Mouse (Mus musculus): ENCODE measurements at regions not wholly inside any gene's neighbourhood (a gene's known extent, or its start where the extent isn't known, plus 50 kb on each side); places are given as distances from the start of the nearest gene placed in this dataset.
A peak's percentile ranks its signal among the peaks of the same experiment; 100 is the strongest.

GRCm38 (mm10) chr15:97578046-97578445, 127.6 kb downstream of the Rpap3 start:
- no peak for DNase-seq (ENCODE audit: low read depth, low spot score)

- DNase-seq (ENCODE audit: low read depth, low spot score), result no peak
Observed at GRCm38 (mm10) chr15:97577196-97577595, 128.4 kb downstream of the Rpap3 start.

- DNase-seq (ENCODE audit: low read depth, low spot score), result no peak
Observed at GRCm38 (mm10) chr15:97572639-97573038, 133.0 kb downstream of the Rpap3 start.

GRCm38 (mm10) chr15:97571885-97572284, 133.7 kb downstream of the Rpap3 start:
- no peak for DNase-seq (ENCODE audit: low read depth, low spot score)

GRCm38 (mm10) chr15:97560096-97560495, 145.5 kb downstream of the Rpap3 start:
- DNase-seq (ENCODE audit: low read depth, low spot score), result no peak

GRCm38 (mm10) chr15:97558725-97559124, 146.9 kb downstream of the Rpap3 start:
- DNase-seq (ENCODE audit: low read depth, low spot score), result no peak

GRCm38 (mm10) chr15:97548354-97548753, 157.3 kb downstream of the Rpap3 start:
- no peak for DNase-seq (ENCODE audit: low read depth, low spot score)

- no peak for DNase-seq (ENCODE audit: low read depth, low spot score)
Observed at GRCm38 (mm10) chr15:97545034-97545433, 160.6 kb downstream of the Rpap3 start.

- DNase-seq (ENCODE audit: low read depth, low spot score), result no peak
Observed at GRCm38 (mm10) chr15:97541646-97542045, 164.0 kb downstream of the Rpap3 start.

- DNase-seq (ENCODE audit: low read depth, low spot score), result no peak
Observed at GRCm38 (mm10) chr15:97536145-97536544, 169.5 kb downstream of the Rpap3 start.

- no peak for DNase-seq (ENCODE audit: low read depth, low spot score)
Observed at GRCm38 (mm10) chr15:97534878-97535277, 170.7 kb downstream of the Rpap3 start.

- no peak for DNase-seq (ENCODE audit: low read depth, low spot score)
Observed at GRCm38 (mm10) chr15:97533553-97534291, 171.9 kb downstream of the Rpap3 start.

GRCm38 (mm10) chr15:97532346-97532910, 173.2 kb downstream of the Rpap3 start:
- no peak for DNase-seq (ENCODE audit: low read depth, low spot score)

GRCm38 (mm10) chr15:97528291-97529050, 177.2 kb downstream of the Rpap3 start:
- DNase-seq (ENCODE audit: low read depth, low spot score), result no peak

GRCm38 (mm10) chr15:97520395-97520794, 185.2 kb downstream of the Rpap3 start:
- no peak for DNase-seq (ENCODE audit: low read depth, low spot score)

GRCm38 (mm10) chr15:97519919-97520345, 185.7 kb downstream of the Rpap3 start:
- no peak for DNase-seq (ENCODE audit: low read depth, low spot score)

- DNase-seq (ENCODE audit: low read depth, low spot score), result peak; percentile 14
Observed at GRCm38 (mm10) chr15:97517926-97518325, 187.7 kb downstream of the Rpap3 start.

- DNase-seq (ENCODE audit: low read depth, low spot score), result no peak
Observed at GRCm38 (mm10) chr15:97517188-97517587, 188.4 kb downstream of the Rpap3 start.

- no peak for DNase-seq (ENCODE audit: low read depth, low spot score)
Observed at GRCm38 (mm10) chr15:97515773-97516172, 189.9 kb downstream of the Rpap3 start.

- no peak for DNase-seq (ENCODE audit: low read depth, low spot score)
Observed at GRCm38 (mm10) chr15:97507656-97508306, 197.8 kb downstream of the Rpap3 start.

- DNase-seq (ENCODE audit: low read depth, low spot score), result no peak
Observed at GRCm38 (mm10) chr15:97507176-97507575, 198.4 kb downstream of the Rpap3 start.

- DNase-seq (ENCODE audit: low read depth, low spot score), result no peak
Observed at GRCm38 (mm10) chr15:97505715-97506114, 199.9 kb downstream of the Rpap3 start.

Data from embryo, embryonic 11.5 days (tissue).